ENCODE assay signal across 16 mouse cellular contexts in the genomic region with DNA sequence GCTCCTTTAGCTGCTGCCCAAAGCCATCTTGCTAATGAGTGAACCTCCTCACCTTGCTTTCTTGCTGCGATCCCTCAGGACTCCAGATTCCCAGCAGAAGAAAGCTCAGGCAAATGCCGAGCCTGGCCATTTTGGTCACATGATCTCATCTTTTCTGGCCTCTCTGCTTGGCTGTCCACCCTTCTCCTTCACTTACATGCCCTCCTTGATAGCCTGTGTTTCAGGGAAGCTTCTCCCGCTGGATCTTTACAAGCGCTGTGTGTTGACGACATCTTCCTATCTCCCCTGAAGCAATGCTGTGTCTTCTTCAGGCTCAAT. TPM values are rescaled to one million over a fixed set of nuclear protein-coding genes. Genes with fewer than 3 reads are reported as not detected.
A peak's percentile ranks its signal among the peaks of the same experiment; 100 is the strongest.
DNase-seq lines count a peak whose midpoint lies in the region; ATAC-seq and TF ChIP-seq lines count a peak whose summit lies in the region.
"Had no signal": no experiment of that assay in that cellular context is flagged by ENCODE, and none has a peak within 500 bp of the region (broad histone marks: within the 10 kb centered on the region; RNA-seq: fewer than 3 reads in every experiment).

No protein-coding gene starts in this region.

- no peak for DNase-seq in layer of hippocampus, adult 2 months (ENCODE audit: low spot score in 2 of 2)
- DNase-seq in layer of hippocampus, postnatal 25 days (ENCODE audit: extremely low spot score in 1 of 2, low spot score in 1 of 2) = no peak
- DNase-seq in forebrain, embryonic 14.5 days (ENCODE audit: low spot score) = no peak
- no peak for DNase-seq in hindbrain, postnatal 0 days (ENCODE audit: low spot score)
- no peak for DNase-seq in cerebellum, adult 8-10 months
- no peak for DNase-seq in lung, postnatal 10 days
- DNase-seq in adrenal gland, postnatal 36 days = no peak
- DNase-seq: cerebellum, adult 9-10 months; liver, postnatal 0 days had no signal

- H3K9me3 ChIP-seq in forebrain, embryonic 14.5 days (replicated peaks; ENCODE audit: control insufficient read depth, low read length) = no peaks in the 10 kb centered on the region
- no peaks in the 10 kb centered on the region for H3K9me3 ChIP-seq in hindbrain, postnatal 0 days (ENCODE audit: low read length)
- no peaks in the 10 kb centered on the region for H3K9me3 ChIP-seq in neural tube, embryonic 13.5 days
- H3K9me3 ChIP-seq: G1E; limb, embryonic 12.5 days had no signal

- 0 out of 2 replicates have a peak overlapping the region, but pooled peaks have one; percentile 36 for H3K9ac ChIP-seq in forebrain, embryonic 14.5 days (ENCODE audit: low read length)
- peak overlapping the region; percentile 31; the same call in 1 of the 2 replicates for H3K9ac ChIP-seq in hindbrain, postnatal 0 days (replicated peaks; ENCODE audit: low read length)
- peak overlapping the region; percentile 61; the same call in 1 of the 2 replicates for H3K9ac ChIP-seq in neural tube, embryonic 13.5 days
- H3K9ac ChIP-seq: limb, embryonic 12.5 days; liver, postnatal 0 days had no signal

- H3K4me2 ChIP-seq in forebrain, embryonic 14.5 days (ENCODE audit: low read length) = peak overlapping the region; percentile 37
- H3K4me2 ChIP-seq in hindbrain, postnatal 0 days (ENCODE audit: low read depth, low read length) = peak overlapping the region; percentile 42
- H3K4me2 ChIP-seq in neural tube, embryonic 13.5 days = peak overlapping the region; percentile 34

- H3K4me1 ChIP-seq in forebrain, embryonic 14.5 days (ENCODE audit: control insufficient read depth, insufficient read depth, low read length) = peaks cover 18% of the 10 kb centered on the region
- H3K4me1 ChIP-seq in hindbrain, postnatal 0 days (ENCODE audit: insufficient read depth, low read length) = peaks cover 20% of the 10 kb centered on the region
- H3K4me1 ChIP-seq in neural tube, embryonic 13.5 days (replicated peaks) = peaks cover 21% of the 10 kb centered on the region

- peak overlapping the region; percentile 83 for H3K27ac ChIP-seq in layer of hippocampus, adult 2 months
- peak overlapping the region; percentile 95 for H3K27ac ChIP-seq in forebrain, embryonic 14.5 days (ENCODE audit: low read depth, low read length)
- H3K27ac ChIP-seq in hindbrain, postnatal 0 days = peak overlapping the region; percentile 91
- H3K27ac ChIP-seq in neural tube, embryonic 13.5 days (replicated peaks) = peak overlapping the region; percentile 91
- H3K27ac ChIP-seq: limb, embryonic 12.5 days had no signal

- no peaks in the 10 kb centered on the region for H3K36me3 ChIP-seq in forebrain, embryonic 14.5 days (ENCODE audit: control insufficient read depth, insufficient read depth, low read length)
- H3K36me3 ChIP-seq in hindbrain, postnatal 0 days (ENCODE audit: insufficient read depth, low read length) = no peaks in the 10 kb centered on the region
- H3K36me3 ChIP-seq in neural tube, embryonic 13.5 days = no peaks in the 10 kb centered on the region
- H3K36me3 ChIP-seq: G1E; limb, embryonic 12.5 days had no signal

- WGBS in forebrain, embryonic 14.5 days = 68% methylated on average over 5 of the region's 5 CpGs
- WGBS in hindbrain, postnatal 0 days = 45% methylated on average over 5 of the region's 5 CpGs
- 61% methylated on average over 5 of the region's 5 CpGs for WGBS in neural tube, embryonic 13.5 days

- TF ChIP-seq CTCF in layer of hippocampus, adult 2 months (conservative IDR thresholded peaks at IDR 0.05) = no peak
- TF ChIP-seq CTCF in hindbrain, postnatal 0 days (IDR thresholded peaks at IDR 0.05; ENCODE audit: low read depth) = no peak

- H3K4me3 ChIP-seq in layer of hippocampus, adult 2 months = no peak overlapping the region
- H3K4me3 ChIP-seq in forebrain, embryonic 14.5 days (ENCODE audit: low read depth, low read length) = no peak overlapping the region
- H3K4me3 ChIP-seq in hindbrain, postnatal 0 days (ENCODE audit: low read length) = no peak overlapping the region
- no peak overlapping the region for H3K4me3 ChIP-seq in neural tube, embryonic 13.5 days
- H3K4me3 ChIP-seq: limb, embryonic 12.5 days had no signal

- H3K27me3 ChIP-seq in forebrain, embryonic 14.5 days (replicated peaks; ENCODE audit: control insufficient read depth, insufficient read depth, low read length) = no peaks in the 10 kb centered on the region
- no peaks in the 10 kb centered on the region for H3K27me3 ChIP-seq in hindbrain, postnatal 0 days (ENCODE audit: insufficient read depth, low read length)
- peaks cover 5% of the 10 kb centered on the region; the same call in 1 of the 2 replicates for H3K27me3 ChIP-seq in neural tube, embryonic 13.5 days

- no peak for ATAC-seq in forebrain, embryonic 14.5 days
- peak; percentile 8 for ATAC-seq in hindbrain, postnatal 0 days
- peak; percentile 3; the same call in 1 of the 2 replicates for ATAC-seq in neural tube, embryonic 13.5 days (ENCODE audit: low read depth)
- ATAC-seq: activated CD4-positive, CD25-positive, alpha-beta regulatory T cell, adult 4 months; intestine, embryonic 16.5 days; liver, postnatal 0 days had no signal

RNA-seq across cellular contexts. Expression of gene Ccdc177, which starts 23.2 kb away (rescaled TPM):
- 10 to 100 TPM; 18.4 to 18.6 TPM for total RNA-seq in layer of hippocampus, adult 2 months (2021)
- total RNA-seq in layer of hippocampus, postnatal 25 days (2021) = 10 to 100 TPM; 17.6 to 19.2 TPM
- polyA plus RNA-seq in forebrain, embryonic 14.5 days (2014; fragmentation: Nextera tagmentation; extraction: Ambion mirVana) = 6.3 and 6.7 TPM in 2 replicates
- 18.6 and 23.7 TPM in 2 replicates for total RNA-seq in hindbrain, postnatal 0 days (2014; rRNA removed)
- 1.8 and 2.0 TPM in 2 replicates for polyA plus RNA-seq in hindbrain, postnatal 0 days (2015; fragmentation: Nextera tagmentation; extraction: Ambion mirVana)
- polyA plus RNA-seq in neural tube, embryonic 13.5 days (2015; fragmentation: Nextera tagmentation; extraction: Ambion mirVana) = 2.8 and 2.9 TPM in 2 replicates
- not detected for total RNA-seq in adrenal gland, postnatal 36 days (2021)
- total RNA-seq: megakaryocyte-erythroid progenitor cell, adult 5-6 weeks had no signal
- polyA plus RNA-seq: activated CD4-positive, CD25-positive, alpha-beta regulatory T cell, adult 4 months; G1E; heart, postnatal 0 days; liver, postnatal 0 days had no signal

RNA-seq across cellular contexts. Expression of gene Plekhd1, which starts 44.9 kb away (rescaled TPM):
- total RNA-seq in layer of hippocampus, adult 2 months (2021) = 1 to 10 TPM; 5.6 to 6.5 TPM
- 1 to 10 TPM; 6.2 to 7.5 TPM for total RNA-seq in layer of hippocampus, postnatal 25 days (2021)
- 0.15 and 0.38 TPM in 2 replicates for polyA plus RNA-seq in forebrain, embryonic 14.5 days (2014; fragmentation: Nextera tagmentation; extraction: Ambion mirVana)
- total RNA-seq in hindbrain, postnatal 0 days (2014; rRNA removed) = 7.1 and 9.8 TPM in 2 replicates
- polyA plus RNA-seq in hindbrain, postnatal 0 days (2015; fragmentation: Nextera tagmentation; extraction: Ambion mirVana) = 6.6 and 7.2 TPM in 2 replicates
- 7.1 and 7.4 TPM in 2 replicates for polyA plus RNA-seq in neural tube, embryonic 13.5 days (2015; fragmentation: Nextera tagmentation; extraction: Ambion mirVana)
- total RNA-seq in adrenal gland, postnatal 36 days (2021) = not detected
- total RNA-seq: megakaryocyte-erythroid progenitor cell, adult 5-6 weeks had no signal
- polyA plus RNA-seq: G1E had no signal

RNA-seq across cellular contexts. Expression of gene Susd6, which starts 53.1 kb away (rescaled TPM):
- 10 to 100 TPM; 71.6 to 72.1 TPM for total RNA-seq in layer of hippocampus, adult 2 months (2021)
- total RNA-seq in layer of hippocampus, postnatal 25 days (2021) = 10 to 100 TPM; 59.9 to 64.5 TPM
- 11.7 and 13.4 TPM in 2 replicates for polyA plus RNA-seq in forebrain, embryonic 14.5 days (2014; fragmentation: Nextera tagmentation; extraction: Ambion mirVana)
- total RNA-seq in hindbrain, postnatal 0 days (2014; rRNA removed) = 21.3 and 26.3 TPM in 2 replicates
- polyA plus RNA-seq in hindbrain, postnatal 0 days (2015; fragmentation: Nextera tagmentation; extraction: Ambion mirVana) = 9.2 and 9.9 TPM in 2 replicates
- 12.3 and 12.9 TPM in 2 replicates for polyA plus RNA-seq in neural tube, embryonic 13.5 days (2015; fragmentation: Nextera tagmentation; extraction: Ambion mirVana)
- 10 to 100 TPM; 53.9 to 59.4 TPM for total RNA-seq in adrenal gland, postnatal 36 days (2021)

Comparison
In these comparisons a context has a peak if more than half of its experiments do, and no peak if none do; other contexts are left out.
1. RNA of gene Ccdc177, which starts 23.2 kb away (total RNA-seq): 17.6 to 19.2 TPM in layer of hippocampus, postnatal 25 days, 18.4 to 18.6 TPM in layer of hippocampus, adult 2 months and 18.6 to 23.7 TPM in hindbrain, postnatal 0 days; not detected in adrenal gland, postnatal 36 days; every median in the first group is over 10 times any median in the second.
2. Peak in every context shown above with its lines, with median percentiles within 50 percentile points of each other: H3K27ac ChIP-seq, H3K4me2 ChIP-seq and H3K9ac ChIP-seq.